Mouse (Mus musculus): ENCODE results near the gene Ccnjl. TPM values are rescaled to one million over a fixed set of nuclear protein-coding genes. Genes with fewer than 3 reads are reported as not detected.
A peak's percentile ranks its signal among the peaks of the same experiment; 100 is the strongest.

Gene Ccnjl
- total and polyA plus RNA-seq, 3 experiments, result not detected

DNA sequence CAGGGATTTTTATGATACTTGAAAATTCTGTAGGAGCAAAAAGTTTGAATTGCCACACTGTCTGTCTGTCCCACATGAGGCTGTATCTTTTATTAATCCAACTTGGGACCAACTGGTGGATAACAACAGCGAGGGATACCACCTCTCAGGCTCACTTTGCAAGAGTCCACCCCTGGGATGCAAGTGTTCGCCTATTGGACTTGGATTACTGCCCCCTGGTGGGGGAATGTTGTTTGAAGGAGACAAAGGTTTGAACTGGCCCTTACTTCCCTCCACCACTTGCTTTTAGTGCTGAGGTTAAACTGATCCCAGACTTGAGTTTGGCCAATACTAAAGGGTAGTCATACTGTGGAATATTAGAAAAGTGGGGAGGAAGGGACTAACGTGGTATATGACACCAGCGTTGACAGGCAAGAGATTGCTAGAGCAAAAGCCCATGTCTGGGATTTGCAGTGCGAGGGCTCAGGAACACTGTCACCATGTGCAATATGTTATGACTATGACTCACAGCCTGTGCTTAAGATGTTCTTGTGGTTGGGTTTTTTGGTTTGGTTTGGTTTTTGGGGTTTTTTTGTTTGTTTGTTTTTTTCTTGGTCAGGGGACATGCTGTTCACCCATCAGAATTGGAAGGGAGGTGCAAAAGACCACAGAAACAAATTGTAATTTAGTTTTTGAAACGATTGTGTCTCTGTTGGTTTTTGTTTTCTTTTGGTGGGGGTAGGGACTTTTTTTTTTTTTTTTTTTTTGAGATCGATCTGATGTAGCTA lies 57.9 kb downstream of the Ccnjl start, which contains the start of gene 4933415A04Rik:
TSS of gene 4933415A04Rik (plus strand) at position 717 of the 767 bp plus-strand sequence.
- peak; percentile 40 for DNase-seq (ENCODE audit: low read depth, low spot score)
- no peak within 1 kb of the TSS for H3K27ac ChIP-seq (ENCODE audit: control insufficient read depth, low read depth, low read length)
- no peaks in the 10 kb centered on the region for H3K4me1 ChIP-seq (ENCODE audit: control insufficient read depth in 1 of 2, insufficient read depth in 2 of 2, low read length in 2 of 2)
- no peaks in the 10 kb centered on the region for H3K9me3 ChIP-seq (replicated peaks; ENCODE audit: insufficient read depth, low read length)
- no peaks in the 10 kb centered on the region for H3K27me3 ChIP-seq (ENCODE audit: control insufficient read depth in 1 of 2, insufficient read depth in 2 of 2, low read length in 2 of 2)
- H3K36me3 ChIP-seq (ENCODE audit: control insufficient read depth in 1 of 2, insufficient read depth in 2 of 2, low read length in 2 of 2), result no peaks in the 10 kb centered on the region
- no peak for TF ChIP-seq ZMIZ1 (IDR thresholded peaks at IDR 0.05; ENCODE audit: low read depth, low read length)
- TF ChIP-seq MAZ (IDR thresholded peaks at IDR 0.05; ENCODE audit: low read depth, low read length), result no peak
- no peak for TF ChIP-seq RCOR1 (IDR thresholded peaks at IDR 0.05; ENCODE audit: low read depth, low read length)
- peak; percentile 41 to 53 (median 52); a peak in 5 of 6 replicates for TF ChIP-seq CTCF (IDR thresholded peaks at IDR 0.05 in 2 of 3, conservative IDR thresholded peaks at IDR 0.05 in 1 of 3; ENCODE audit: control insufficient read depth in 1 of 3, insufficient read depth in 1 of 3, low read depth in 2 of 3, low read length in 3 of 3, poor library complexity in 1 of 3, severe bottlenecking in 1 of 3)
- TF ChIP-seq EP300 (IDR thresholded peaks at IDR 0.05; ENCODE audit: low read depth in 1 of 2, low read length in 2 of 2), result no peak
- no peak for TF ChIP-seq ZKSCAN1 (IDR thresholded peaks at IDR 0.05; ENCODE audit: low read depth, low read length)
- TF ChIP-seq MXI1 (IDR thresholded peaks at IDR 0.05; ENCODE audit: low read depth, low read length), result no peak
- TF ChIP-seq SMC3 (IDR thresholded peaks at IDR 0.05; ENCODE audit: low read depth, low read length), result peak; percentile 57
- H3K4me3 ChIP-seq (ENCODE audit: control insufficient read depth in 1 of 2, insufficient read depth in 1 of 2, low read depth in 2 of 2, low read length in 2 of 2), result no peak within 1 kb of the TSS
- H3K79me2 ChIP-seq (ENCODE audit: control insufficient read depth, insufficient read depth, low read length, poor library complexity), result no peaks in the 10 kb centered on the region
- H3K9ac ChIP-seq (ENCODE audit: control insufficient read depth, low read depth, low read length, poor library complexity, severe bottlenecking), result no peak within 1 kb of the TSS

DNA sequence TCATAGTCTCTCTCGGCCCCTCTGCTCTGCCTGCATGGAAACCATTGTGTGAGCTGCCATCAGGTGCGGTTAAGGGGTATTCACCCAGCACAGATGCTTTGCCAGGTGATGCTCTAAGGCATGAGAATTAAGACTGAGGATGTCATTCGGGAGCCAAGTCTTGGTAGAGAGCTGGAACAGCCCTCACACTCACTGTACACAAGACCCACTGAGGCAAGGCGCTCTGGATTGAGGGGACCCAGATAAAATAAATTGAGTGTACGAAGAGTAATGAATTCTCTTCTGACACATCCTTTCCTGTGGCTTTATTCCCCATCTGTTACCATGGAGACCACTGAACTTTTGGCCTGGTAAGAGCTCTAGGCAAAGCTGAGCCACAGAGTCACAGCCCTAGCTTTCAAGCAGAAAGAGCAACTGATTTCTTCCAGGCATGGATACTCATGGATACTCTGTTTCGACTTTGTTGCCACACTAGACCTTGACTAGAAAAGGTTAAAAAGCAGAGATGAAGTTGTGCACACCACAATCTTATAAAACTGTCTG lies 61.0 kb downstream of the Ccnjl start:
- H3K27ac ChIP-seq (ENCODE audit: control insufficient read depth, low read depth, low read length), result no peak overlapping the region
- H3K27me3 ChIP-seq (ENCODE audit: control insufficient read depth in 1 of 2, insufficient read depth in 2 of 2, low read length in 2 of 2), result no peaks in the 10 kb centered on the region
- H3K9ac ChIP-seq (ENCODE audit: control insufficient read depth, low read depth, low read length, poor library complexity, severe bottlenecking), result no peak overlapping the region
- TF ChIP-seq TCF12 (IDR thresholded peaks at IDR 0.05; ENCODE audit: low read depth, low read length) (no peak), JUND (IDR thresholded peaks at IDR 0.05; ENCODE audit: low read depth, low read length) (no peak), POLR2AphosphoS5 (IDR thresholded peaks at IDR 0.05; ENCODE audit: borderline replicate concordance, low read depth, low read length) (no peak), CHD1 (IDR thresholded peaks at IDR 0.05; ENCODE audit: low read depth, low read length) (no peak), MXI1 (IDR thresholded peaks at IDR 0.05; ENCODE audit: low read depth, low read length) (no peak), MYC (IDR thresholded peaks at IDR 0.05; ENCODE audit: low read depth, low read length) (no peak), MYB (IDR thresholded peaks at IDR 0.05; ENCODE audit: low read depth, low read length) (no peak), BHLHE40 (IDR thresholded peaks at IDR 0.05; ENCODE audit: borderline replicate concordance, low read depth, low read length) (no peak), CHD2 (IDR thresholded peaks at IDR 0.05; ENCODE audit: low read length) (no peak), SIN3A (IDR thresholded peaks at IDR 0.05; ENCODE audit: low read length) (no peak), HCFC1 (IDR thresholded peaks at IDR 0.05; ENCODE audit: low read depth, low read length) (no peak), POLR2A (IDR thresholded peaks at IDR 0.05; ENCODE audit: control insufficient read depth in 1 of 2, insufficient read depth in 1 of 2, low read depth in 1 of 2, low read length in 2 of 2, poor library complexity in 1 of 2) (no peak), GABPA (IDR thresholded peaks at IDR 0.05; ENCODE audit: low read depth, low read length) (no peak), NRF1 (IDR thresholded peaks at IDR 0.05; ENCODE audit: insufficient read depth, low read depth, low read length, poor library complexity, severe bottlenecking) (no peak), GATA1 (IDR thresholded peaks at IDR 0.05; ENCODE audit: low read depth, low read length) (no peak), CTCF (IDR thresholded peaks at IDR 0.05 in 2 of 3, conservative IDR thresholded peaks at IDR 0.05 in 1 of 3; ENCODE audit: control insufficient read depth in 1 of 3, insufficient read depth in 1 of 3, low read depth in 2 of 3, low read length in 3 of 3, poor library complexity in 1 of 3, severe bottlenecking in 1 of 3) (no peak), MAFK (IDR thresholded peaks at IDR 0.05; ENCODE audit: borderline replicate concordance, low read depth, low read length) (no peak), ELF1 (IDR thresholded peaks at IDR 0.05; ENCODE audit: low read depth, low read length) (no peak)
- H3K9me3 ChIP-seq (replicated peaks; ENCODE audit: insufficient read depth, low read length), result no peaks in the 10 kb centered on the region
- no peaks in the 10 kb centered on the region for H3K36me3 ChIP-seq (ENCODE audit: control insufficient read depth in 1 of 2, insufficient read depth in 2 of 2, low read length in 2 of 2)
- no peak for DNase-seq (ENCODE audit: low read depth, low spot score)
- H3K79me2 ChIP-seq (ENCODE audit: control insufficient read depth, insufficient read depth, low read length, poor library complexity), result no peaks in the 10 kb centered on the region
- H3K4me1 ChIP-seq (ENCODE audit: control insufficient read depth in 1 of 2, insufficient read depth in 2 of 2, low read length in 2 of 2), result no peaks in the 10 kb centered on the region
- H3K4me3 ChIP-seq (ENCODE audit: control insufficient read depth in 1 of 2, insufficient read depth in 1 of 2, low read depth in 2 of 2, low read length in 2 of 2), result no peak overlapping the region
